Mouse (Mus musculus) lung, adult 2 months (tissue): ENCODE measurements around the gene Gcgr.

Experiments used
- CTCF ChIP-seq: fragments of 200-500 bp; IDR thresholded peaks from 2 replicates; pipeline ENCODE4 v1.5.1; 2011; ENCODE audit warnings: mild to moderate bottlenecking, low read length, control low read depth; ENCODE audit not compliant: insufficient read depth
- POLR2A ChIP-seq: fragments of 200-500 bp; IDR thresholded peaks from 2 replicates; pipeline ENCODE4 v1.6.1; 2011; ENCODE audit warnings: low read depth, mild to moderate bottlenecking, control low read depth, low read length, borderline replicate concordance; ENCODE audit errors: extremely low read depth

DNA sequence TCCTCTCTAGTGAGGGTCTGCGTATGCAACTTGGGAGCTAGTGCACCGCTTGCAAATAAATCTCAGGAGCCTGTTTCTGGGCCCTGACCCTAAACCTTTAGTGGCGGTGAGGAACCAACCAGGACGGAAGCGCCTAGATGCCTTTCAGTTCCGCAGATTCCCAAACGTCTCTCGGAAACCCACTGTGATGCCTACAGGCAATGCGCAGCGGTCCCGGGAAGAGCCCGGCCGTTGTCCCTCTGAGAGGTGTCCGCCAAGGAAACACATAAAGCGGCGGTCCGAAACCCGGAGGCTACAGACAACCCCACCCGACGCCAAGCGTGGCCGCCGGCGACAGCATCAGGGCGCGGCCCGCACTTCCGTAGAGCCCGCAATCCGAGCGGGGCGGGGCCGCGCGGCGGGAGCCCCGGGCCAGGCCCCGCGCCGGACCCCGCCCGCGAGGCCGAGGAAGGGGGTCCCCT, 50.4 kb downstream of the Gcgr start:
- TF ChIP-seq CTCF: no peak
- TF ChIP-seq POLR2A: no peak
